Mouse (Mus musculus) testis, adult 2 months (tissue): Measurements from ENCODE around the gene Slc34a3.

ENCODE experiments used
- CTCF ChIP-seq: fragments of 200-500 bp; IDR thresholded peaks from 2 replicates; pipeline ENCODE4 v1.5.1; 2012; ENCODE audit warnings: low read depth, mild to moderate bottlenecking, inconsistent platforms, low read length, moderate library complexity; ENCODE audit not compliant: control insufficient read depth, insufficient read depth, insufficient replicate concordance
- POLR2A ChIP-seq: fragments of 200-500 bp; IDR thresholded peaks from 2 replicates; pipeline ENCODE4 v1.6.1; 2012; ENCODE audit warnings: low read depth, mild to moderate bottlenecking, inconsistent platforms, low read length, moderate library complexity; ENCODE audit not compliant: control insufficient read depth

- TF ChIP-seq CTCF (no peak), POLR2A (no peak)
These were observed 36.2 kb downstream of the Slc34a3 start for GRCm38 (mm10) chr2:25197946-25198345.
